Mouse (Mus musculus) layer of hippocampus, adult 6 months (tissue): ENCODE results near the gene Vmn1r60. TPM values are rescaled to one million over a fixed set of nuclear protein-coding genes. Genes with fewer than 3 reads are reported as not detected.

Source experiments
- long read RNA-seq, 2 experiments: library from polyadenylated mRNA; unstranded; transcript quantifications; one replicate each; pipeline ENCODE4 v2.0.0; 2019 to 2020
- polyA plus RNA-seq: library from polyadenylated mRNA; unstranded; fragments of <200 nt; fragmentation: Nextera tagmentation; gene quantifications from 2 replicates; pipeline ENCODE4 v1.2.3, GENCODE M21; 2021

Gene Vmn1r60
- polyA plus RNA-seq, result not detected in 2 replicates
- long read RNA-seq, experiment 1, result 0 reads
- long read RNA-seq, experiment 2, result 0 reads

GRCm38 (mm10) chr7:5547217-5547616 lies at the start of gene Vmn1r60:
Gene Vmn1r60 (minus strand): TSS chr7:5547317.

GRCm38 (mm10) chr7:5493856-5494255 lies 53.3 kb downstream of the Vmn1r60 start, which contains the start of gene Vmn2r28:
Gene Vmn2r28 (minus strand): TSS chr7:5493956.

Other genes starting within 250 kb of the Vmn1r60 start
- not detected in 2 replicates for gene Gm5065, start 196.8 kb downstream of the Vmn1r60 start, polyA plus RNA-seq
- gene Nlrp2, start 196.3 kb downstream of the Vmn1r60 start, polyA plus RNA-seq, result not detected in 2 replicates
- not detected in 2 replicates for gene Vmn1r58, start 133.9 kb downstream of the Vmn1r60 start, polyA plus RNA-seq
- gene Vmn1r59, start 90.5 kb downstream of the Vmn1r60 start, polyA plus RNA-seq, result not detected in 2 replicates
- gene Vmn2r28, start 53.4 kb downstream of the Vmn1r60 start, polyA plus RNA-seq, result not detected in 2 replicates
- gene Vmn1r61, start 66.0 kb upstream of the Vmn1r60 start, polyA plus RNA-seq, result not detected in 2 replicates
- gene Vmn1r62, start 126.3 kb upstream of the Vmn1r60 start, polyA plus RNA-seq, result not detected in 2 replicates